Mouse (Mus musculus): ENCODE results near the gene Fbxl15.

DNA sequence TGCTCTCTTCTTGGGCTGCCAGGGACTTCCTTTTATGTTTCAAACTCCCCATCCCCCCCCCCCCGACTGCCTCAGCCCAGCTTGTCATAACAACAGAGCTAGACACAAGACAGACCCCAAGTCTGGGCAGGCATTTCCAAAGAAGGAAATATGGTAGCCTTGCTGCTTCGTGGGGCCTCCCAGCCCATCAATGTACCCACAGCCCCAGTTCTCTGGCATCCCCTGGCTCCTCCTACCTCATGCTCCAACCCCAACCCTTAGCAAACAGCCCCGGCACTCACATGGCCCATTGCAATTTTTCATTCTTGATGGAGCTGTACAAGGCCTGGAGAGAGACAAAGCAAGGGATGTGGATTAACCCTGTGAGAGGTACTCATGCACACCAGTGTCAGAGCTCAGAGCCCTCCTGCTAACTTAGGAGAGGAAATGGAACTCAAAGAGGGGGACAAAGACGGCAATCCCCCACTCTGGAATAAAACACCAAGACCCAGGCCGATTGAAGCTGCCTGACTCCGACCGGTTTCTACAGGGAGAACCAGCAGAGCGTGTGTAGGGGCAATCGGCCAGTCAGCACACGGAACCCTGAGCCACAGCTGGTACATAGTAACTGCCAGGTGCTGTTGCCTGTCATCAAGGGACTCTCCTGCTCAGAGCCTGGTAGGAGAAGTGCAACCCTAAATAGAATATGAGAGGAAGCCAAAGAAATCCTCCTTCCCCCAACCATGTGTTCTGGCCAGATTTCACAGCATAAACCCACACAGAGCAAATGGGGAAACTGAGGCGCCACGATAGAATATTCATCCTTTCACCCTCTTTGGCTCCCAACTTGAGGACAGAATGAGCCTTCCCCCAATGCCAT lies 12.0 kb upstream of the Fbxl15 start:
- TF ChIP-seq CTCF (IDR thresholded peaks at IDR 0.05) (no peak), EP300 (IDR thresholded peaks at IDR 0.05) (no peak)
